Mouse (Mus musculus) embryo, embryonic 10 days (tissue): ENCODE data around the gene Cdc40.

Experiments used
- DNase-seq: peaks from one replicate; pipeline ENCODE4 v3.0.0-alpha.2; 2015; ENCODE audit warnings: low spot score

Gene Cdc40

DNA sequence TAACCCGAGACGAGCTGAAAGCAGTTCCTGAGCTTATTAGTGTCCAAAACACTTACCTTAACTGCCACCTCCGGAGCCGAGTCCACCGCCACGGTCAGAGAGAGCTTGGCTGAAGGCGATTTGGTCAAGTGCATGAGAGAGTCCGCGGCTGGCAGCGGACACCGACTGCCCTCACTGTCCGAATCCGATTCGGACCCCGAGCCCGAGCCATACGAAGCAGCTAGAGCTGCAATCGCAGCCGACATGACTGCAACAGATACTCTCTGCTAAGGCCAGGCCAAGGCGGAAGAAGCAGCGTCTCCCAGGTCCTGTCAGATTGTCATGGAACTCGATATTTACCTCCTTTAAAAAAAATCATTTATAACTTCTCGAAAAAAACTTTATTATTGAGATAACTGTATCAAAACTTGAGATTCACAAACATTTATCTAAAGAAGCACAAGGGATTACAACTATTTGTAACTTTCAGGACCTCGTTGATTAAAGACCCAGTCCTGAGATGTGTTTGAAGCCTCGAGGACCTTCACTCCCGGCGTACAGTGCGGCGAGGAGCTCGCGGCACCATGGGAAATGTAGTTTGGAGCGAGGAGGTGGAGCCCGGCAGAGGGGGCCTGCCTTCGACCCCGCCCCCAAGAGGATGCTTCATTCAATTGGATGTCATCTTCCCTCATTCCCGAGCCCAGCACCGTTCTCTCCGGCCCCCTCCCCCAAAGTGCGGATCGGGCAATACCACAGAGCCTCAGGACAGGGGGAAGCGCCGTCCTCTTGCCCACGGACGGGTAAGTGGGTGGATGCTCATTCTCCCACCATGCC, at the start of gene Cdc40, which contains the start of gene Wasf1:
Cdc40 (minus strand) TSS at position 481 of the 813 bp plus-strand sequence.
Wasf1 (plus strand) TSS at position 645 of the 813 bp plus-strand sequence.
- DNase-seq, result peak; percentile 98

- DNase-seq, result no peak
These were observed 36.4 kb upstream of the Cdc40 start for GRCm38 (mm10) chr10:40919464-40919863.

GRCm38 (mm10) chr10:40918669-40919440, 35.7 kb upstream of the Cdc40 start:
- no peak for DNase-seq

DNA sequence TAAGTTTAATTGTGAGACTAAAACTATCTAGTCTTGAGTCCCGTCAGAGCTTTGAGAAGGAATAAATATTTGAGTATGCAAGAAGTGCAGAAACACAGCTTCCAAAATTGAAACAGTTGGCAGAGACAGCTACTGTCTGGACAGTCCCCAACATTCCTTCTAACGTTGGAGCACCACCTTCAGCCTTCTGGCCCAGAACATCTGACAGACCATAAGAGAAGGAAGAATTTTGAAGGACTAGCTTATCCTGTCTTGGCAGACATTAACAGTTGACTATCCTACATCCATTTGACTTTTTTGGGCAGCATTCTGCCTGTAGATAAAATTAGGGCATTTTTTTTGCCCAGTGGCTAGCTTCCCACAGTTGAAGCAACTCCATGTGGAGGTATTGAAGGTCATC, 32.1 kb upstream of the Cdc40 start:
- DNase-seq, result no peak

GRCm38 (mm10) chr10:40910811-40911210, 27.7 kb upstream of the Cdc40 start:
- DNase-seq, result no peak

GRCm38 (mm10) chr10:40908580-40908979, 25.5 kb upstream of the Cdc40 start:
- no peak for DNase-seq

DNA sequence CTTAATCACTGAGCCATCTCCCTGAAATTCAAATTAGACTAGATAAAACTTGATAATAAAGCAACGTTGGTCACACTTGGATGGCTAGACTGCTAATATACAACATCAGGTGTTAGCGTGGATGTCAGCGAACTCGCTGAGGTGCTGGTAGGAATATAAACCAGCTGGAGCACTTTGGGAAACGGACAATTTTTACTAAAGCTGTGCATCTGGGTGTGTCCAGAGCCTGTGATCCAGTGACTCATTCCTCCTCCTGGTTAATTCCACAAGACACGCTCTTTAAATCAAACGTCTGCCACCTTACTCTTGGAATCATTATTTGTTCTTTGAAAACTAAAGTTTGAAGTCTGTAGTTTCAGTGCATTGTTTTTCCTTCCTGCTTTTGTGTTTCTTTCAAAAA, 23.7 kb upstream of the Cdc40 start:
- DNase-seq, result no peak

DNA sequence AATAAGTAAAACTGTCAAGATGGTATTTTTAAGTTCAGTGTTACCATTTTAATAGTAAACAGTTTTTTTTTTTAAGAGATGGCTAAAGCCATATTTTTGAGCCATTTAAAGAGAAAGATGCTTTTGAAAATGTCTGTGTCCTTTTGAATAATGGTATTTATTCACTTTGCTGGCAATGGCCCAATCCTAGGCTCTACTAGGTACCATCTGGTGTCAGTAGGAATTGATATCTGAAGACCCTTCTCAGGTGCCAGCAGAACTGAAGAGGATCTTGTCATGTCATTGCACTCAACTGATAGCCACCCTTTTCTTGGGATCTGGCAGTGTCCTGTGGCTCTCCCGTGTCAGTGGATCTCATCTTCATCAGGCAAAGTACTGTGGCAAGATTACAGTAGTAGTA, 23.0 kb upstream of the Cdc40 start:
- DNase-seq, result no peak

GRCm38 (mm10) chr10:40901786-40902185, 18.7 kb upstream of the Cdc40 start:
- DNase-seq, result no peak

DNA sequence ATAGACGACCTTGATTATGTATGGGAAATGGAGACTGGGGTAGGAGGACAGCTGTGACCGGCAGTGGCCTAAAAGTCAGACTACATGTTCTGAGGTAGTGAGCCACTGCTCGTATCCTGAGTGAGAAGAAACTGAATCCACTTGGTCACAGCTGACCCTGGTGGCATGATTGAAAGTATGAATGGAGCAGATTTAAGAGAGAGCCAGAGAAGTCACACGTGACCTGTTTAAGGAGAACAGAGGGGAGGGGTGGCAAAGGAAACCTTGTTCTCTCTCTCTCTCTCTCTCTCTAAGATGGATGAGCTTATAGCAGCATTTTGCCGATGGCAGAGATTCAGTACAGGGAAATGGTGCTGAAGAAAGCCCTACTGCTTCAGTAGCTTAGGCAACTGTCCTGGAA, 13.5 kb upstream of the Cdc40 start:
- DNase-seq, result no peak

DNA sequence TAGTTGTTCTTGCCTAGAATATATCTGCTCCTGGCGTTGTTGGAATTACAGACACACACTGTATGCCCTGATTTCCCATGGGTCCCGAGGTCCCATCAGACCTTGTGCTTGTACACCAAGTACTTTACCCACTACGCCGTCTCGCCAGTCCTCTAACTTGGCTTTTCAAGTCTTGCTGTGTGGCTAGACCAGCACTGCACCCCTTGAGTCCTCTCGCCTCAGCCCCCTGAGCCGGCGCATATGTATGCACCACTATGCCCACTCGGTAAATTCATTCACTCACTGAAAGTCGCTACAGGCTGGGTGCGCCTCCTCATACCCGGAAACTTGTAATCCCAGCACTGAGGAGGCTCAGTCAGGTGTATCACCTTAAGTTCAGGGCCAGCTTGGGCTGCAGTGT, 12.7 kb upstream of the Cdc40 start:
- DNase-seq, result no peak

GRCm38 (mm10) chr10:40889146-40889545, 6.0 kb upstream of the Cdc40 start:
- no peak for DNase-seq

DNA sequence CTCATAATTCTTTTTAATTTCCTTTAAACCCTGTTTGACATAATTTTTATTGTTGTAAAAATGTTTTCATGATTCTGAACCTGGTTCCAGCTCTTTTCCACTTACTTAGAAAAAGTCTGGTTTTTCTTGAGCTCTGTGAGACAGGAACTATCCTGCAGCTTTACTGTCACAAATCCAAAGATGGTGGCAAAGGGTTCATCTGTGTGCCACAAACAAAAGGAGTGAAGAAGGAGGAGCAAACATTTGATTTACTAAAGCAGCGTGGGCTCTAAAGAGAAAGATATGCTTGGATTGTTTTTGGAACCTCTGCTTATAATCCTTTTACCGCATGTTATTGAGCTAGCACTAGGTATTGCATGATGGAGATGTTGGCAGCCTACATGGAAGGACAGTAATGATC, 4.2 kb upstream of the Cdc40 start:
- no peak for DNase-seq

- no peak for DNase-seq
These were observed 2.3 kb upstream of the Cdc40 start for GRCm38 (mm10) chr10:40885432-40885831.

DNA sequence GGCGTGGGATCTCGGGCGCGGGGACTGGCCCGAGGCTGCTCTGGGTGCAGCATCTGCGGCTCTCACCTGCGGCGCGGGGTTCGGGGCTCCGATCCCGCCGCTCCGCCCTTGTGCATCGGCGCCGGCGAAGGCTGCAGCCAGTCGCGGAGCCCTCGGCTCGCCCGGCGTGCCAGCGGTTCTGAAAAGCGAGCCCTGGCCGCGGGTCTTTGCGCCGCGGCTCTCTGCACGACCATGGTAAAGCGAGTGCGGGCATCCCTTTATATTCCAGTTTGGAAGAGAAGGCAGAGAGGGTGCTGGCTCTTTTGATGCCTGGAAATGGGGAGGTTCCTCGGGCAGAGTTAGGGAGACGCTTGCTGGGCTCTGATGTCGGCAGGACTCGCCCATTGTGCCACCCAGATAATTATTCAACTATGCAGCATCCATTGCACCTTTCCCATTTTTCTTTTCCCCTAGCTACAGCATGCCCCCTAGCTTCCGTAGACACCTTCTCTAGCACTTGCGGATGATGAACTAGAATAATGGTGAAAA, 1.2 kb upstream of the Cdc40 start:
- peak; percentile 59 for DNase-seq

GRCm38 (mm10) chr10:40883644-40884278, 650 bp upstream of the Cdc40 start:
- DNase-seq, result no peak

DNA sequence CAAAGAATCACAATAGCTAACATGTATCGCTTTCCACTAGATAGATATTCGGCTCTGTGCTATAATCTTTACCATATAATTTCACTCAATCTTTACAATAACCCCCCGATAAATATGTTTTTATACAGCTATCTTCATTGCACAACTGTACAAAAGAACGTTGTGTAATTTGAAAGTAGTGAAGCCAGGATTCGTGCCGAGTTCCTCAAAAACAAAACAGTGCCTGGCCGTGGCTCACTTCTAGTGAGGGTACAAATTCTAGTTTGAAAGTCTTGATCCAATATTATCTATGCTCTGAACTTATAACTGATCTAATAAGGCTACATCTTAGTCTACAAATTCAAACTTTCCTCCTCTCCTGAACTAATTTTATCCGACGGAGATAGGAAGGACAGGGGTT, 778 bp downstream of the Cdc40 start:
- no peak for DNase-seq

GRCm38 (mm10) chr10:40881236-40881635, 1.9 kb downstream of the Cdc40 start:
- no peak for DNase-seq

DNA sequence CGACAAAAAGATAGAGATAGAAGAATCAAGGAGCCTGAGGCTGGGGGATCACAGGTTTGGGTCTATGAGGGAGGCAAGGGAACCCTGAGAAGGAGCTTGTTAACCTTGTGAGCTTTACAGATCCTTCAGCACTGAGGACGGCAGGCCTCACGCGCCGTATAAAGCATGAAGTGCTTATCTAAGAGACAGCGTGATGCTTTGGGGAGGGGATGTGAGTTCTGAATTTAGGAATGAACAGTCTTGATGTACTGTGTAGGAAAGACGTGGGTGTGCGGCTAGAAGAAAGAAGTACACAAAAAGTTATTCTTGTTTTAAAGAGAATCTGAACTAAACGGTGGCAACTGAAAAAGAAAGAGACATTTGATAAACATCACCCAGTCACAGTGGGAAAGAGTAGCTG, 3.1 kb downstream of the Cdc40 start:
- no peak for DNase-seq

DNA sequence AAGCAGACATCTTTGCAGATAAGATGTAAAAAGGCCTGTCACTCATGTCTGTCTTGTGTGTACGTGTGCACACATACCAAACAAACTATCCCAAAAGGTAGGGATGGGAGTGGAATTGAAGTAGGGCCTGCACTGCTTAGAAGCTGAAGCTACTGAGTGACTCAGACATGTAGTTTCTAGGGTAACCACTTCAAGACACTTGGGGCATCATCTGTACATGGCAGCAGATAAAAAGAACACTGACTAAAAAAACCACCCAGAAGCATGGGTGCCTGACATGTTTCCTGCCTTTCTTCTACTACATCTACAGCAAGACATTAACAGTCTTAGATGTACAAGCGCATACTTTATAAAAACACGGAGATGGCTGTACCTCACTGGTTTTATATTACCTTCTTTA, 4.9 kb downstream of the Cdc40 start:
- DNase-seq, result no peak

- no peak for DNase-seq
These were observed 11.1 kb downstream of the Cdc40 start for GRCm38 (mm10) chr10:40872052-40872451.

- no peak for DNase-seq
These were observed 11.8 kb downstream of the Cdc40 start for GRCm38 (mm10) chr10:40871301-40871700.

GRCm38 (mm10) chr10:40868081-40868480, 15.0 kb downstream of the Cdc40 start:
- no peak for DNase-seq
